Mouse (Mus musculus) ovary, postnatal 10 days (tissue): ENCODE results near the gene AY074887.
"Not testable (repeated sequence)": the region's sequence is repeated elsewhere in the genome, so short reads cannot be mapped to it uniquely, and the experiment has no call there.

Source experiments
- DNase-seq: peaks from one replicate; pipeline ENCODE4 v3.0.0; 2022; ENCODE audit warnings: low spot score

AY074887 gene

GRCm38 (mm10) chr9:54950575-54951321 lies at the start of gene AY074887, which contains the start of gene Psma4:
TSS of gene AY074887 (minus strand) at chr9:54950998.
TSS of gene Psma4 (plus strand) at chr9:54950790.
- peak; percentile 90 for DNase-seq

GRCm38 (mm10) chr9:54995645-54996044 lies 44.8 kb upstream of the AY074887 start:
- no peak for DNase-seq

GRCm38 (mm10) chr9:54994381-54994780 lies 43.6 kb upstream of the AY074887 start:
- DNase-seq: no peak

- DNase-seq: no peak
Measured at GRCm38 (mm10) chr9:54990362-54990761, 39.6 kb upstream of the AY074887 start.

- DNase-seq: no peak
Measured at GRCm38 (mm10) chr9:54982401-54982800, 31.6 kb upstream of the AY074887 start.

- DNase-seq: peak; percentile 2
Measured at GRCm38 (mm10) chr9:54981291-54982191, 30.7 kb upstream of the AY074887 start.

- no peak for DNase-seq
Measured at GRCm38 (mm10) chr9:54980674-54981073, 29.9 kb upstream of the AY074887 start, which contains the start of gene Chrna5. TSS of gene Chrna5 (plus strand) at chr9:54980880.

GRCm38 (mm10) chr9:54969972-54970637 lies 19.3 kb upstream of the AY074887 start:
- DNase-seq: no peak

GRCm38 (mm10) chr9:54963669-54964068 lies 12.9 kb upstream of the AY074887 start:
- no peak for DNase-seq

GRCm38 (mm10) chr9:54961059-54961458 lies 10.3 kb upstream of the AY074887 start:
- no peak for DNase-seq

- not testable (repeated sequence) for DNase-seq
Measured at GRCm38 (mm10) chr9:54950162-54950561, 636 bp downstream of the AY074887 start.

GRCm38 (mm10) chr9:54949465-54949864 lies 1.3 kb downstream of the AY074887 start:
- no peak for DNase-seq

- DNase-seq: no peak
Measured at GRCm38 (mm10) chr9:54946256-54946655, 4.5 kb downstream of the AY074887 start.

GRCm38 (mm10) chr9:54944467-54944866 lies 6.3 kb downstream of the AY074887 start:
- no peak for DNase-seq

GRCm38 (mm10) chr9:54942071-54942470 lies 8.7 kb downstream of the AY074887 start:
- no peak for DNase-seq

- no peak for DNase-seq
Measured at GRCm38 (mm10) chr9:54932379-54932778, 18.4 kb downstream of the AY074887 start.

GRCm38 (mm10) chr9:54931765-54932164 lies 19.0 kb downstream of the AY074887 start:
- DNase-seq: no peak

- DNase-seq: no peak
Measured at GRCm38 (mm10) chr9:54930741-54931140, 20.1 kb downstream of the AY074887 start.

GRCm38 (mm10) chr9:54919946-54920345 lies 30.9 kb downstream of the AY074887 start:
- no peak for DNase-seq

GRCm38 (mm10) chr9:54918781-54919180 lies 32.0 kb downstream of the AY074887 start:
- no peak for DNase-seq

- no peak for DNase-seq
Measured at GRCm38 (mm10) chr9:54918191-54918590, 32.6 kb downstream of the AY074887 start.

- DNase-seq: peak; percentile 44
Measured at GRCm38 (mm10) chr9:54917010-54917677, 33.7 kb downstream of the AY074887 start, which contains the start of gene Hykk. TSS of gene Hykk (plus strand) at chr9:54917283.
